Mouse (Mus musculus) CH12.LX (cell line): ENCODE measurements around the gene Uqcr10.

Source experiments
- BHLHE40 ChIP-seq: IDR thresholded peaks from 2 replicates; pipeline ENCODE4 v1.6.1; 2011; ENCODE audit warnings: mild to moderate bottlenecking, low read depth, low read length, improper control_type of control experiment
- CTCF ChIP-seq, 2 experiments: IDR thresholded peaks in 1 of 2; conservative IDR thresholded peaks in 1 of 2; 2 replicates each; pipeline ENCODE4 v1.5.1; 2011 to 2012; ENCODE audit warnings: low read depth in 2 of 2, low read length in 2 of 2, improper control_type of control experiment in 1 of 2, inconsistent platforms in 1 of 2, mild to moderate bottlenecking in 1 of 2, moderate library complexity in 1 of 2
- ELF1 ChIP-seq: IDR thresholded peaks from 2 replicates; pipeline ENCODE4 v1.6.1; 2014; ENCODE audit warnings: low read depth, mild to moderate bottlenecking, inconsistent platforms, low read length, improper control_type of control experiment
- EP300 ChIP-seq: IDR thresholded peaks from 2 replicates; pipeline ENCODE4 v1.6.1; 2011; ENCODE audit warnings: low read length, improper control_type of control experiment
- ETS1 ChIP-seq: conservative IDR thresholded peaks from 2 replicates; pipeline ENCODE4 v1.6.1; 2012; ENCODE audit warnings: low read depth, mild to moderate bottlenecking, inconsistent platforms, low read length, improper control_type of control experiment, moderate library complexity
- MEF2A ChIP-seq: IDR thresholded peaks from 2 replicates; pipeline ENCODE4 v1.6.1; 2014; ENCODE audit warnings: low read depth, mild to moderate bottlenecking, inconsistent platforms, low read length, improper control_type of control experiment, borderline replicate concordance
- NRF1 ChIP-seq: IDR thresholded peaks from 2 replicates; pipeline ENCODE4 v1.6.1; 2014; ENCODE audit warnings: low read depth, mild to moderate bottlenecking, inconsistent platforms, low read length, improper control_type of control experiment, moderate library complexity
- POLR2A ChIP-seq: IDR thresholded peaks from 2 replicates; pipeline ENCODE4 v1.6.1; 2011; ENCODE audit warnings: low read depth, mild to moderate bottlenecking, improper control_type of control experiment, low read length
- ZKSCAN1 ChIP-seq: IDR thresholded peaks from 2 replicates; pipeline ENCODE4 v1.6.1; 2012; ENCODE audit warnings: low read depth, inconsistent platforms, low read length, improper control_type of control experiment, borderline replicate concordance
- ZMIZ1 ChIP-seq: IDR thresholded peaks from 2 replicates; pipeline ENCODE4 v1.6.1; 2012; ENCODE audit warnings: low read depth, mild to moderate bottlenecking, inconsistent platforms, low read length, improper control_type of control experiment
- ZNF384 ChIP-seq: IDR thresholded peaks from 2 replicates; pipeline ENCODE4 v1.6.1; 2012; ENCODE audit warnings: low read depth, low read length, improper control_type of control experiment, inconsistent platforms

GRCm38 (mm10) chr11:4671736-4672135, 32.4 kb downstream of the Uqcr10 start:
- no peak for TF ChIP-seq MEF2A
- TF ChIP-seq ETS1: no peak
- TF ChIP-seq ZNF384: no peak
- no peak for TF ChIP-seq CTCF (conservative IDR thresholded peaks at IDR 0.05 in 1 of 2, IDR thresholded peaks at IDR 0.05 in 1 of 2; ENCODE audit: low read depth in 2 of 2, low read length in 2 of 2)
- no peak for TF ChIP-seq ZKSCAN1
- no peak for TF ChIP-seq ELF1
- no peak for TF ChIP-seq POLR2A
- no peak for TF ChIP-seq NRF1
- TF ChIP-seq BHLHE40: no peak
- TF ChIP-seq EP300: no peak
- TF ChIP-seq ZMIZ1: no peak
